Mouse (Mus musculus) bone marrow, adult 2 months (tissue): ENCODE measurements at regions not wholly inside any gene's neighbourhood (a gene's known extent, or its start where the extent isn't known, plus 50 kb on each side); places are given as distances from the start of the nearest gene placed in this dataset.

ENCODE experiments used
- H3K27ac ChIP-seq: fragments of 200-500 bp; 2 replicates; pipeline ENCODE4 v1.5.1; 2012; ENCODE audit warnings: low read depth, mild to moderate bottlenecking, control low read depth, inconsistent platforms, low read length; ENCODE audit not compliant: control insufficient read depth, poor library complexity, insufficient read depth
- H3K4me1 ChIP-seq: fragments of 200-500 bp; 2 replicates; pipeline ENCODE4 v1.6.1; 2011; ENCODE audit warnings: low read length; ENCODE audit not compliant: control insufficient read depth, insufficient read depth
- H3K4me3 ChIP-seq: fragments of 200-500 bp; replicated peaks from 2 replicates; pipeline ENCODE3; 2011; ENCODE audit warnings: mild to moderate bottlenecking, low read depth, low read length, control low read depth; ENCODE audit not compliant: control insufficient read depth
- CTCF ChIP-seq: fragments of 200-500 bp; IDR thresholded peaks from 2 replicates; pipeline ENCODE4 v1.5.1; 2011; ENCODE audit warnings: low read length, control low read depth; ENCODE audit not compliant: control insufficient read depth, insufficient read depth
- POLR2A ChIP-seq: fragments of 200-500 bp; IDR thresholded peaks from 2 replicates; pipeline ENCODE4 v1.6.1; 2011; ENCODE audit warnings: low read depth, mild to moderate bottlenecking, control low read depth, low read length, borderline replicate concordance; ENCODE audit not compliant: control insufficient read depth
- WGBS: fragments of 180-500 bp; shearing (Covaris S2); methylation state at CpG from one replicate; pipeline ENCODE4 v1.1.7; 2018; 5-methylcytosine and 5-hydroxymethylcytosine counted together

- no peak overlapping the region for H3K27ac ChIP-seq
- no peak overlapping the region for H3K4me3 ChIP-seq
- TF ChIP-seq POLR2A (no peak), CTCF (no peak)
- H3K4me1 ChIP-seq: no peaks in the 10 kb centered on the region
- 65% methylated on average over 1 of the region's 1 CpGs for WGBS
Observed at GRCm38 (mm10) chr19:15510395-15510794, 436.7 kb downstream of the Psat1 start.

GRCm38 (mm10) chr19:15502985-15503354, 444.2 kb downstream of the Psat1 start:
- Histone ChIP-seq H3K27ac (no peak overlapping the region), H3K4me1 (no peaks in the 10 kb centered on the region), H3K4me3 (no peak overlapping the region)
- TF ChIP-seq POLR2A: no peak
- no peak for TF ChIP-seq CTCF
- WGBS: 78% methylated on average over 1 of the region's 1 CpGs

- Histone ChIP-seq H3K4me3 (no peak overlapping the region), H3K27ac (no peak overlapping the region), H3K4me1 (no peaks in the 10 kb centered on the region)
- TF ChIP-seq CTCF (no peak), POLR2A (no peak)
- WGBS: 88% methylated on average over 9 of the region's 9 CpGs
Observed at GRCm38 (mm10) chr19:15502315-15502984, 444.7 kb downstream of the Psat1 start.

- WGBS: 87% methylated on average over 1 of the region's 1 CpGs
- Histone ChIP-seq H3K4me3 (no peak overlapping the region), H3K4me1 (no peaks in the 10 kb centered on the region), H3K27ac (no peak overlapping the region)
- TF ChIP-seq CTCF (no peak), POLR2A (no peak)
Observed at GRCm38 (mm10) chr19:15495532-15495931, 451.6 kb downstream of the Psat1 start.

- H3K27ac ChIP-seq: no peak overlapping the region
- no peak overlapping the region for H3K4me3 ChIP-seq
- TF ChIP-seq POLR2A (no peak), CTCF (no peak)
- 85% methylated on average over 5 of the region's 5 CpGs for WGBS
- no peaks in the 10 kb centered on the region for H3K4me1 ChIP-seq
Observed at GRCm38 (mm10) chr19:15487576-15487975, 459.6 kb downstream of the Psat1 start.

GRCm38 (mm10) chr19:15481605-15482004, 465.5 kb downstream of the Psat1 start:
- TF ChIP-seq CTCF (no peak), POLR2A (no peak)
- no peaks in the 10 kb centered on the region for H3K4me1 ChIP-seq
- H3K4me3 ChIP-seq: no peak overlapping the region
- H3K27ac ChIP-seq: no peak overlapping the region
- WGBS: 23% methylated on average over 8 of the region's 8 CpGs

GRCm38 (mm10) chr19:15469541-15469940, 477.6 kb downstream of the Psat1 start:
- WGBS: 86% methylated on average over 10 of the region's 10 CpGs
- H3K4me3 ChIP-seq: no peak overlapping the region
- no peak overlapping the region for H3K27ac ChIP-seq
- no peaks in the 10 kb centered on the region for H3K4me1 ChIP-seq
- TF ChIP-seq POLR2A (no peak), CTCF (no peak)

- Histone ChIP-seq H3K27ac (no peak overlapping the region), H3K4me1 (no peaks in the 10 kb centered on the region), H3K4me3 (no peak overlapping the region)
- TF ChIP-seq CTCF (no peak), POLR2A (no peak)
- WGBS: 77% methylated on average over 8 of the region's 8 CpGs
Observed at GRCm38 (mm10) chr19:15466713-15467112, 480.4 kb downstream of the Psat1 start.
